Mouse (Mus musculus) yolk sac, embryonic 10.5 days (tissue): ENCODE measurements around the gene Spem2.
"Not testable (repeated sequence)": the region's sequence is repeated elsewhere in the genome, so short reads cannot be mapped to it uniquely, and the experiment has no call there.

ENCODE experiments used
- DNase-seq: peaks from one replicate; pipeline ENCODE4 v3.0.0-alpha.2; 2017; ENCODE audit warnings: low spot score

The Spem2 gene

GRCm38 (mm10) chr11:69818365-69818764 is at the start of gene Spem2:
Gene Spem2, minus strand, starts transcription at chr11:69818465.
- no peak for DNase-seq

GRCm38 (mm10) chr11:69867335-69867734 is 49.1 kb upstream of the Spem2 start:
- no peak for DNase-seq

- no peak for DNase-seq
These were observed 47.3 kb upstream of the Spem2 start for GRCm38 (mm10) chr11:69865561-69865960.

- no peak for DNase-seq
These were observed 46.0 kb upstream of the Spem2 start for GRCm38 (mm10) chr11:69864138-69864860.

GRCm38 (mm10) chr11:69863729-69864128 is 45.5 kb upstream of the Spem2 start:
- not testable (repeated sequence) for DNase-seq

- DNase-seq, result peak; percentile 75
These were observed 40.1 kb upstream of the Spem2 start, which contains the start of gene Tnk1 for GRCm38 (mm10) chr11:69858113-69858998. Gene Tnk1, minus strand, starts transcription at chr11:69858730.

GRCm38 (mm10) chr11:69855347-69855746 is 37.1 kb upstream of the Spem2 start:
- DNase-seq, result no peak

GRCm38 (mm10) chr11:69854680-69855079 is 36.4 kb upstream of the Spem2 start:
- no peak for DNase-seq

- peak; percentile 68 for DNase-seq
These were observed 35.7 kb upstream of the Spem2 start for GRCm38 (mm10) chr11:69853994-69854393.

GRCm38 (mm10) chr11:69850754-69851153 is 32.5 kb upstream of the Spem2 start:
- no peak for DNase-seq

GRCm38 (mm10) chr11:69849884-69850283 is 31.6 kb upstream of the Spem2 start:
- DNase-seq, result no peak

GRCm38 (mm10) chr11:69849128-69849527 is 30.9 kb upstream of the Spem2 start:
- no peak for DNase-seq

GRCm38 (mm10) chr11:69848021-69848420 is 29.8 kb upstream of the Spem2 start:
- no peak for DNase-seq

- peak; percentile 54 for DNase-seq
These were observed 28.7 kb upstream of the Spem2 start for GRCm38 (mm10) chr11:69846738-69847688.

- DNase-seq, result peak; percentile 97
These were observed 28.0 kb upstream of the Spem2 start, which contains the start of gene Plscr3 for GRCm38 (mm10) chr11:69846198-69846680. Gene Plscr3, plus strand, starts transcription at chr11:69846376.

- no peak for DNase-seq
These were observed 20.4 kb upstream of the Spem2 start for GRCm38 (mm10) chr11:69838714-69839104.

- DNase-seq, result peak; percentile 99
These were observed 19.9 kb upstream of the Spem2 start, which contains the start of gene Tmem256 for GRCm38 (mm10) chr11:69837952-69838713. Gene Tmem256, plus strand, starts transcription at chr11:69838514.

GRCm38 (mm10) chr11:69837604-69837951 is 19.3 kb upstream of the Spem2 start, which contains the start of gene Nlgn2:
Gene Nlgn2, minus strand, starts transcription at chr11:69837784.
- DNase-seq, result no peak

GRCm38 (mm10) chr11:69836703-69837576 is 18.7 kb upstream of the Spem2 start:
- DNase-seq, result peak; percentile 13

GRCm38 (mm10) chr11:69835966-69836335 is 17.7 kb upstream of the Spem2 start:
- no peak for DNase-seq
